Mouse (Mus musculus) erythroblast, embryonic 14.5 days (primary cell): ENCODE results near the gene Engase.

Experiments
- GATA1 ChIP-seq: IDR thresholded peaks from 2 replicates; pipeline ENCODE4 v1.6.1; 2012; ENCODE audit warnings: low read length, inconsistent platforms, mixed read lengths
- TAL1 ChIP-seq: IDR thresholded peaks from 3 replicates; pipeline ENCODE4 v1.6.1; 2012; ENCODE audit warnings: low read length, inconsistent platforms, mixed read lengths

GRCm38 (mm10) chr11:118485338-118485737, 8.7 kb downstream of the Engase start:
- no peak for TF ChIP-seq GATA1
- no peak for TF ChIP-seq TAL1
